Mouse (Mus musculus): Measurements from ENCODE around the gene Ccdc110.

The Ccdc110 gene

DNA sequence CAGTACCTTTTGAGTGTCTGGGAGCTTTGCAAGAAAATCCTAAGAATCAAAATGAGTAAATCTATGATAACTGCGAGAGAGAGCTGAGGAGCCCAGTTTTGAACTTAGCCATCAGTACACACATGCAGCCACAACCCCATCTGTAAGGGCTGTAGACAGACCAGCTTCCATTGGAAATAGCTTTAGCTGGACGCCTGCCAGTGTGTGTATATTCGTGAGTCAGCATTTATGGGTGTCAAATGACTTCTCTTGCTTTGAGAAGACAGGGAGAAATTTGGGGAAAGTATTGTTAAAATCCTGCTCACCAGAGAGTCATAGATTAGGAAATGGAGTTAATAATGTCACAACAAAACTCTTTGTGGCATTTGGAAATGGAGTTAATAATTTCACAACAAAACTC lies 52.2 kb downstream of the Ccdc110 start:
- no peak for DNase-seq

GRCm38 (mm10) chr8:45988189-45988588 lies 53.8 kb downstream of the Ccdc110 start:
- no peak for DNase-seq

GRCm38 (mm10) chr8:45990631-45991310 lies 56.4 kb downstream of the Ccdc110 start:
- no peak for DNase-seq

Measured in cerebellum, postnatal 14 days (tissue).